Mouse (Mus musculus) frontal cortex, adult (tissue): ENCODE results near the gene Usp8.

Experiments
- ATAC-seq: cut with Nextera tagmentation; 2 replicates; pipeline ENCODE4 v1.9.2; 2017; ENCODE audit warnings: mild to moderate bottlenecking, moderate library complexity, mixed read lengths; ENCODE audit not compliant: low TSS enrichment

The Usp8 gene

DNA sequence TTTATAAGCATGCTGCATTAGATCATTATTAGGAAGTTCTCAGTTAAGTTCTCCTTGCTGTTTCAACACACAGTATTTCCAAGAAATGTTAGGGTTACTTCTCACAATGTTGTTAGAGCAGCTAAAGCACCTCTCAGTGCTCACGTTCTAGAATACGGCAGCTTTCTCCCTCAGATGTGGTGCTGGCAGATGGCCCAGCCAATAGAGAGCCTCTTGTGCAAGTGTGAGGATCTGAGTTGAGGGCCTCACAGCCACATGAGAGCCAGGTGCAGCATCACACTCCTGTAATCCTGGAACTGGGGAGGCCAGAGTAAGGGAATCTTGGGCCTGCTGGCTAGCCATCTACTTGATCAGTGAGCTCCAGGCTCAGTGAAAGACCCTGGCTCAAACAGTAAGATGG, 33.2 kb downstream of the Usp8 start:
- no peak for ATAC-seq

DNA sequence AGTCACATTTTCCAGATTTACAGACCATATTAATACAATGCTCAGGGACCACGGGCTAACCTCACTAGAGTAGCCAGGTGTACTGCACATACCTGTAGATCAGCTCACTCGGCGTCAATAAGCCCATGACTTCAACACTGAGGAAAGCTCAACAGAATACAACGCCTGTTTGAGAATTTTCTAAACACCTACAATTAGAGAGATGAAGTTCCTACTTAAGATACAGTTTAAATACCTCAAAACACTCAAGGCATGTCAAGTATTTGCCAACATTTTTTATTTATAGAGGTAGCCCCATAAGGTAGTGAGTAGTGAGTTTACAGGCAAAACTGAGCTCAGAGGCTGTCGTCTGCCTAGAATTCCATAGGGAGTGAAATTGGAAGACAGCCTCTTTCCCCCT, 36.3 kb downstream of the Usp8 start:
- no peak for ATAC-seq

DNA sequence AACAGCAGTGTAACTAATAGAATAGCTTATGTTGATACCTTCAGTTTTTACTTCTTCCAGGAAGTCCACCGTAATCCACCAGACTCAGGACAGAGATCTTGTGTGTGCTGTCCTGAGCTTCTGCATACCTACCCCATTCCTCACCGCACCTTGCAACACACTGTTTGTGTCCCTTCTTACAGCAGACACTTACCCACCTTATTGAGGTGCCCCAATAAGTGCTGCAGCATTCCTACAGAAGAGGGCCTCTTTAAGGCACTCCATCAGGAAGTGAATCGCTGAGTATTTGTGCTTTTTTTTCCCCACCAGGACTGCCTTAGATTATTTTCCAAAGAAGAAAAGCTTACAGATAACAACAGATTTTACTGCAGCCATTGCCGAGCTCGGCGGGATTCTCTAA, 48.5 kb downstream of the Usp8 start:
- no peak for ATAC-seq

DNA sequence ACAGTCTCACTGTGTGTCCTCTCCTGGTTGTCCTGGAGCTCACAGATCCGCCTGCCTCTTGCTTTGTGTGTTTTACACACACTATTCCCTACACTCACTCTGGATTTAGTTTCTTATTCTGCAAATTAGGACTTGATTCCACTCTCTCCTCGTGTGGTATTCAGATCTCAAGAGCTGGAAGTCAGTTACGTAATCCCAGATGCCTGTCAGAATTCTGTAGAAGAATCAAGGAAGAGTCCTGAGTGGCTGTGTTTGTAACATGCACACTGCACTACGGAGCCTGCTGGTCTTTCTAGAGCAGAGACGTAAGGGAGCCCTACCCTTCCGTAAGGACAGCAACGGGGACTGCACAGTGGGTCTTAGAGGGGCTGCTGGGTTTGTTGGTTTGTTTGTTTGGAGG, 52.2 kb downstream of the Usp8 start:
- no peak for ATAC-seq

DNA sequence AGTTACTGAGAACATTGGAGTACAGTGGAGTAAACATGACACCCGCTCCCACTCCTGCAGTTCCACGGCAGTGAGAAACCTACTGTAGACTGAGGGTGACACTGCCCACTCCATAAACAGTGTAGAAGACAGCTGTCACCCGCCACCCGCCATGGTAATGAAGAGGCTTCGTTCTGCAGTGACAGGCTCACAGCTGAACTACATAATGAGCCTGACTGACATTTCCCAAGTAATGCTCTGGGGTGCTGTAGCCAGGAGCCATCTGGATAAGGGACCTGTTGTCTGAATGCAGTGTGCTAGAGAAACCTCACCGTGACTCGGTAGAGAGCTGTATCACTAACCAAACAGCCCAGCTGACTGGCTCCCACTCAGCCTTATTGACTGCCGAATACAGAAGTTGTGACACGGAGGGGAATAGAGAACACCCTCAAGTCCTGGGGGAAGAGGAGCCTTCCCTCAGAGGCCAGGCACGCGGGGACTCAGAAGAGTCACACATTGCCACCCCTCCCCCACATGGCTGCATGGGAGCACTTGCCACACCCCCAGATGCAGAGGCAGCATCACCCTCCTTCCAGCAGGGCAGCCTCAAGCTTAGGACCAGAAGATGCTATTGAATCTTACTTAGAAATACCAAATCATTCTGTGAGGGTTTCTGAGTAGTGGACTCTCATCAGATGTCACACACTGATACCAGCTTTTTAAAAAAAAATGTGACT, 58.9 kb downstream of the Usp8 start:
- peak; percentile 79 for ATAC-seq

DNA sequence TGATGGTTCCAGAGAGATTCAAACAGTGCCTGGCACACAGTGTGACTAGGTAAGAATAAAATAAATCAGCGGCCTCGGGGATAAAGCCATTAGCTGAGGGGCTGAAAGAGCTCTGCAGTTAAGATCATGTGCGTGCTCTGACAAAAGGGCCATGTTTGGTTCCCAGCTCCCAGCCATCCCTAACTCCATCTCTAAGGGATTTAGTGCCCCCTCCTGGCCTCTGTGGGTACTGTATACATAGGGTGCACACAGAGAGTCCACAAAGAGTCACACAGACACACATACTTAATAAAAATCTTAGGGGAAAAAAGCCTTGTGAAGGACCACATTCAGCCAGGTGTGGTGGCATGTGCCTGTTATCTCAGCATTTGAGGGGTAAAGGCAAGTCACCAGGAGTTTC, 60.5 kb downstream of the Usp8 start:
- ATAC-seq: no peak

DNA sequence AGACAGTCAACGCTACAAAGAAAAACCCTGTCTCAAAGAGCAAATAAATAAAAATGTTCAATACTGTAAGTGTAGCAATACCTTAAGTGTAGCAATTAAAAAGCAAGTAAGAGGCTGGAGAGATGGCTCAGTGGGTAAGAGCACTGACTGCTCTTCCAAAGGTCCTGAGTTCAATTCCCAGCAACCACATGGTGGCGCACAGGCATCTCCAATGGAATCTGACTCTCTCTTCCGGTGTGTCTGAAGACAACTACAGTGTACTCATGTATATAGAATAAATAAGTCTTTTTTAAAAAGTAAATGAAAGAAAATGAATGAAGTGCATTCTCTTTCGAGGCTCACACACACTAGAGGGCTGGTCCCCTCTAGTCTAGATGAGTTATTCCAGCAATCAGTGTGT, 61.1 kb downstream of the Usp8 start:
- ATAC-seq: no peak

DNA sequence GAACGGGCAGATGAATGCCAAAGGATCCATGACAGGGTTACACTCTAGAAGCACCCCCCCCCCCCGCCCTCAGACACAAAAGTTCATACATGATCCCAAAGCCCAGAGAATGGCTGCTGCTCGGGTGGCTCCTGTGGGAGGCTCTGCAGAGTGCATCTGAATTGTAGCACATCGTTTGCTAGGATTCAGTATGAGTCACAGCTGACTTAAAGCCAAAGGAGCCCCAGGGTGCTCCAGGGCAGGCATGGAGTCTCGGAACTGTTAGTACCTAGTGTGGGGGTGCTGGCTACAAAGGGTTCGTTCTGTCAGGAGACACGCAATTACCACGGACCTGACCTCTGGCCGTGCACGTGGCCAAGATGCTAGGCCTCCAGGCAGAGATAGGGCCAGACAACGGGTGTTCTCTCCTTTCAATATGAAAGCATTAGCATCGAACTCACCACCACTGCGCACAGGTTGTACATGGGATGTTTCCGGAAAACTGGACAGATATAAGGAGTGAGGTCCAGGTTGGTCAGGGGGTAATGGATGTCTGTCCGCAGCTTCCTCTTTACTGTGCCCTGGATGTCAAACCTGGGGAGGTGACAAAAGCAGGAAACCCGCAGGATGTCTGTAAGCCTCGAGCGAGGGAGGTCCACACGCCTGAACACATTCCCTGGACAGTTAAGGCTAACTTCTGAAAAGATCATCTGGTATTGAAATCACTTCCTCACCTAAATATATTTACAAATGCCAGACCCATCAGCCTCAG, 62.5 kb downstream of the Usp8 start:
- ATAC-seq: no peak

DNA sequence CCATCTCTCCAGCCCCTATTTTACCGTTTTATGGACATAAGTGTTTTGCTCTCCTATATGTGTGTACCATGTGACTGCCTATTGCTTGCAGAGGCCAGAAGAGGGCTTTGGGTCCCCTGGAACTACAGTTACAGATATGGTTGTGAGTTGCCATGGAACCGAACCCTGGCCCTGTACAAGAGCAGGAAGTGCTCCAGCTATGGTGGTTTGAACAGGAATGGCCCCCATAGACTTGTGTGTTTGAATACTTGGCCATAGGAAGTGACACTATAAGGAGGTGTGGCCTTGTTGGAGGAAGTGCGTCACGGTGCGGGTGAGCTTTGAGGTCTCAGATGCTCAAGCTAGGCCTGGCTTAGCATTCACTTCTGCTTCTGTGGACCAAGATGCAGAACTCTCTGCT, 65.1 kb downstream of the Usp8 start:
- no peak for ATAC-seq

DNA sequence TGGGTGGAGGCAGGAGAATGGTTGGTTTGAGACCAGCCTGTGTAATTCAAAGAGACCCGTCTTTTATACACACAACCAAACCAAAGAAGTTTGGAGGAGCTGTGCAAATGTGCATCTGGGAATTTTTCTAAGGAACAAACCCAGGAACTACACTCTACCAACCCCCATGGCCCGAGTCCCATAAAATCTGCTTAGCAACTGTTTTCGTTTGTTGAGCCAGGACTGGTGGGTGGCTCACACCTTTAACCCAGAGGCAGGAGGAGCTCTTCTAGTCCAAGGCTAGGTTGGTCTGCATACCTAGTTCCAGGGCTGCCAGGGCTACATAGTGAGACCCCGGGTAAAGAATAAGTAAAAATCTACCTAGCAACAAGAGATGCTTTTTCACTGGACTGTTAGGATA, 68.8 kb downstream of the Usp8 start:
- peak; percentile 55 for ATAC-seq

DNA sequence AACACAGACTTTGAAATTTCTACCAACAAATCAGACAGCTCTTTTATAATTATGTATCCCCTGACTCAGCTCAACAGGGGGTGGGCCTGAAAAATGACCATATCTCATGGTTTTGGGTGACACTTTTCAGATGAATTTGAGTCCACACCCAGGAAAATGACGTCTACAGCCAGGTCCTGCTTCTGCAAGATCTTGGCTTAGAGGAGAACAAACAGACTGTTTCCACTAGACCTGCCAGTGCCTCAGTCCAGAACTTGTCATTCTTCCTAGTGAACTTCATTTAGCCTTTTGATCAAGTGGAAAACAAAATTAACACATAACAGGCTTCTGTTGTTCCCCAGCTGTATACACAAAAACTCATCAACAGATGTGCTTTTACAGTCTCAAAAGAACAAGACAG, 69.3 kb downstream of the Usp8 start:
- no peak for ATAC-seq

DNA sequence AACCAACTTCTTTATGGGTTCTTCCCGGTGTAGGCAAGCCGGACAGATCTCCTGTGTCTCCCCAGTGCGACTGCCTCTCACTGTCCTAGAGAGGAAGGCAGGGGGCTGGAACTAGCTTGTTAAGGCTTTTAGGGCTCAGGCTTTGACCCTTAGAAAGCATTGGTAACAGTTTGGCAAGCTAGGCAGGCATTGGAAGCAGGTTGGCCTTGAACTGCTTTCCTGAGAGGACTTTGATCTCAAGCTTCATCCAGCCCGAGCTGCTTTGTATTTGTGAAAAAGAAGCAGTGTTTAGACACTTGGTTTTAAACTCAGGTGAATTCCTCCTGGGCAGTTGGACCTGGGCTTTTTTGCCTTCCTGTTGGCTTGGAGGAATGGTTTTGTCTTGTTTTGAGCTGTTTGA, 71.7 kb downstream of the Usp8 start:
- ATAC-seq: no peak

DNA sequence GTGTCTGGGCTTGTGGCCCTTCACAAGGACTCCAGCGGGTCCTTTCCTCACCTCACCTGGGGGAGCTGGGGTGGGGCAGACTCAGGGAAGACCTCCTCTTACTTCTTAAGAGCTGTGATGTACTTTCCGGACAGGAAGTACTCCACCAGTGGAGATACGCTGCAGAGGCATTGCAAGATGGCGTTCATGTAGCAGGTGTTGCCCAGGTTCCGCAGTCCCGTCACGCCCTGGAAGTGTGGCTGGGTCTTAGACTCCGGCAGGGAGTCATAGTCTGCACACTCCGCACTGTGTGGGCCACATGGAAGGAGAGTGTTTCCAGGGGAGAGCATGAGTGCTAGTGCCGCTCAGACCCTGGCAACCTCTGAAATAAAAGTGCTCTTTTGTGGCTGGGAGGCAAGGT, 73.2 kb downstream of the Usp8 start:
- ATAC-seq: no peak

DNA sequence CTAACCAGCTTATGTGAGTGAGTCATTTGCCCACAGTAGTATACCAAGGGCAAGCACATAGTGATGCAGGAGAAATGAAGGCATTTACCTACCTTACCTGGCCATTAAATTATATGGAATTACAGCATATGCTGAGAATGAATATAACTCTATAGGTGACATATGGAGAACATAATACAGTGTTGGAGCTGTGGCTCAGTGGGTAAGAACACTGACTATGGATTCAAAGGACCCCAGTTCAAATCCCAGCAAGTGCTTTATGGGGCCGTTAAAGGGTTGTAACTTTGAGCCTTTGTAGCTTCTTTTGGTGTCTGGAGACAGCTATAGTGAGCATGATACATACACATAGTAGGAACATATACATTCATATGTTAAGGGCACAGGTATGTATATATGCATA, 74.3 kb downstream of the Usp8 start:
- ATAC-seq: no peak

DNA sequence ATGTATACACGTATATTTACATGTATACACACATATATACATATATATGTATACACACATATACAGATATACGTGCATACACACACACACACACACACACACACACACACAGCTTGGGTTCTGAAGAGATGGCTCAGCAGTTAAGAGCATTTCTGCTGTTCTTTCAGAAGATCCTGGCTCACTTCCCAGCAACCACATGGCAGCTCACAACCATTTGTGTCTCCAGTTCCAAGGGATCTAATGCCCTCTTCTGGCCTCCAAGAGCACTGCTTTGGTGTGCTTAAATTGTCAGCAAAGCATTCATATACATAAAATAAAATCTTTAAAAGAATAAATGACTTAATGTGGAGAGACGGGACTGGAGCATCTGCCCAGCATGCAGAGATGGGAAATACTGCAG, 75.3 kb downstream of the Usp8 start:
- peak; percentile 89 for ATAC-seq

DNA sequence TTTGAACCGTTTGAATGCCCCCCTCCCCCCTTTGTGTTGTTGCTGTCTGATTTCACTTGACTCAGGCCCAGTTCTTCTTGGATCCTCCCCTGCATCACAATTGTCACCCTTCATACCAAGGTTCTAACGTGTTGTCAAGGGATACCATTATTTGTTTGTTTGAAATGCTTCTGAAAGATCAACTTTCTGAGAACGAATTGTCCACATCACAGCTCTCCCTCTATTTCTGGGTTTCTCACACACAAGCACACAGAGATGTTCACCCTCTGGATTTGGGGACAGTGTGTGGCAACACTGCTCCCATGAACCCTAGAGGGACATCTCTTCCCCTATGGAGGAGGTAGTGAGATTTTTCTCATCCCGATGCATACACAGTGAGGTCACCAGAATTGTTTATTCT, 76.2 kb downstream of the Usp8 start, which contains the start of gene Usp50:
Usp50 (minus strand) TSS at position 101 of the 400 bp plus-strand sequence.
- ATAC-seq: no peak

DNA sequence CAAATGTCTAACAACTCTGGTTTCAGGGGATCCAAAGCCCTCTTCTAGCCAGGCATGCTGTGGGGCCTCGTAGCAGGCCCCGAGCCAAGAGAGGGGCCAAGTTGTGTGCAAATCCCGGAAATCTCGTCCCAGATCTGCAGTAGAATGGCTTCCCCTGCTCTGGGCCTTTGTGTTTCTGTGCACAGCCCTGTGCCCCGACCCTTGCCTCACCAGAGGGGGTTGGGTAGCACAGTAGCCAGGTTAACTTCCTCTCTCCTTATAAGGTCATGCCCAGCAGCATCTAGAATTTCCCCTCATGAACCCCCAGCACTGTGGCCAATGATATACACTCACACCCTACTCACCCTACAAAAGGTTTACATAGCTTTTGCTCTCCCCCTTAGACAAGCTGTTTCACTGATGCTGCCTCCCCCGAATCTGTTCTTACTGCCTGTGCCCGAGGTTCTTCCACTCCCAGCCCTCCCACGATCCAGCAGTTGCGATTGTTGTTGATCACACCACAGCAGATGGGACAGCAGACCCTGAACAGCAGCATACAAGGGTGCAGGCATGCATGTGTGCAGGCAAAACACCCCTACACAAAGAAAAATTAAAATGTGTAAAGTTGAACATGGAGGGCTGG, 80.7 kb downstream of the Usp8 start:
- peak; percentile 87 for ATAC-seq

DNA sequence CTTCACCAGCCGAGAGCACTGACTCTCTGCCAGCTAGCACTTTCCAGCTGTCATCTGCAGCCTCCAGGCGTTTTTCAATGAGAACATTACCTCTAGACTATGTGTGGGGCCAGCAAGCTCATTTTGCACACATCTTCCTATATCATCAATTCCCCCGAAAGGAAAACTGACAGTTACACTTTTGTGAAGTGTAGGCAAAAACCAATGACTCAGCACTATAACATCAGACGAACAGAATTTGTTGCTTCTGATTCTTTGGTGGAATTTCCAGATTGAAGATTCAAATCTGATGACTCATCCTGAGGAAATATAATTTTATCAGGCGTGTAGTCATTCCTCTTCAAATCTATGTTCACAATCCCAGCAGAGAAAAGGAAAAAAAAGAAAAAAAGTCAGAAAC, 85.5 kb downstream of the Usp8 start:
- peak; percentile 32; the same call in 1 of the 2 replicates for ATAC-seq

DNA sequence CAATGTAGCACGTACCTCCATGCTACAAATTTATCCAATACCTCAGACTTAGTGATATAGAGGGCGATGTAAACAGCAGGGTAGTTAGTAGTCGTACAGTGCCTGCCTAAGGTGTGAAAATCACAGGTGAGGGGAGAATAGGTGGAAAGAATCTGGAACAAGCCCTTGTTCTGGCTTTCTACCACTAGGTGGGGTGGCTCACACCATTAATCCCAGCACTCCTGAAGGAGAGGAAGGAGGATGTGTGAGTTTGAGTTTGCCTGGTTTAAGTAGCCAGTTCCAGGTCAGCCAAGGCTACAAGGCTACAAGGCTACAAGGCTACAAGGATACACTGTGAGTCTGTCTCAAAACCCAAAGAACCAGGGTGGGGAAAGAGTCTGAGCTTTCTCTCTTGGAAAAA, 88.6 kb downstream of the Usp8 start:
- ATAC-seq: no peak

DNA sequence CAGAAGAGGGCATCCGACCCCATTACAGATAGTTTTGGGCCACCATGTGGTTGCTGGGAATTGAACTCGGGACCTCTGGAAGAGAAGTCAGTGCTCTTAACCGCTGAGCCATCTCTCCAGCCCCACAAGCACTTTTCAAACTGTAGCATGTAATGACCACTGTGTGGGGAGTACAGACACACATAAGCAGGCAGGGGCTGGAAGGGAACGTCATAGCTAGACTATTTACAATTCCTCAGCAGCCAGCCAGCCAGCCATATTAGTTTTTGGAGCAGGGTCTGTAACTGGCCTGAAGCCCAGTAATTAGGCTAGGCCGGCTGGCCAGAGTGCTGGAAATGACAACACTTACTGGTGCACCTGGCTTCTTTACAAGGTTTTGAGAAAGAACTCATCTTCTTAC, 91.3 kb downstream of the Usp8 start:
- no peak for ATAC-seq

DNA sequence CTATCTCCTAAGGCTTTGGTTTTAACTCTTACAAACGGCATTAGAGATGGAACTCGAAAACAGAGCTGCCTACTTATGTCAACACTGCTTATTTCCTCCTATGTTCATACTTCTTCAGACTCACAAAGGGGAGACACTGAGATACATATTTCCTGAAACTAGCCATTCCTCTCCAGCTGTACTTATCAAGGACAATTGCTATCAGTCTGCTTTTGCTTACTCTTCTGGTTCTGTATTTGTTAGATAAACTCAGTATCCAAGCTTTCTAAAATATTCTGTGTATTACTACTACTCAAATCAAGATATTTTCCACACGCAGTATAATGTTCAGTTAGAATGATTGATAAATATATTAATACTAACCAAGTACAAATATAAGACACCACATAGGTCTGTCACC, 94.9 kb downstream of the Usp8 start:
- no peak for ATAC-seq
